Mouse (Mus musculus) G1E (cell line): Measurements from ENCODE around the gene Fbxl19. TPM values are rescaled to one million over a fixed set of nuclear protein-coding genes. Genes with fewer than 3 reads are reported as not detected.
A peak's percentile ranks its signal among the peaks of the same experiment; 100 is the strongest.

ENCODE experiments used
- ATAC-seq: 2 replicates; pipeline ENCODE4 v1.8.0; 2016; ENCODE audit warnings: mild to moderate bottlenecking; ENCODE audit not compliant: insufficient number of reproducible peaks, poor library complexity, low FRiP score, severe bottlenecking; ENCODE audit errors: extremely low read depth
- DNase-seq: peaks from one replicate; pipeline ENCODE4 v3.0.0; 2012; ENCODE audit warnings: low spot score
- H3K27me3 ChIP-seq: 2 replicates; pipeline ENCODE4 v1.6.1; 2012; ENCODE audit warnings: mild to moderate bottlenecking, low read length, inconsistent platforms; ENCODE audit not compliant: insufficient read depth
- H3K36me3 ChIP-seq: replicated peaks from 2 replicates; pipeline ENCODE3; 2012; ENCODE audit warnings: mild to moderate bottlenecking, inconsistent platforms
- H3K4me1 ChIP-seq: 2 replicates; pipeline ENCODE4 v1.6.1; 2012; ENCODE audit warnings: low read depth, low read length, inconsistent platforms, mixed read lengths; ENCODE audit not compliant: insufficient read depth
- H3K4me3 ChIP-seq: 2 replicates; pipeline ENCODE4 v1.5.1; 2012; ENCODE audit warnings: low read depth, mild to moderate bottlenecking, inconsistent platforms, low read length, moderate library complexity, mixed read lengths
- H3K9me3 ChIP-seq: replicated peaks from 2 replicates; pipeline ENCODE4 v1.6.1; 2012; ENCODE audit warnings: inconsistent platforms
- CTCF ChIP-seq: IDR thresholded peaks from 2 replicates; pipeline ENCODE4 v1.5.1; 2012; ENCODE audit warnings: low read depth, low read length, inconsistent platforms, mixed read lengths
- GATA1 ChIP-seq: IDR thresholded peaks from 2 replicates; pipeline ENCODE4 v1.6.1; 2012; ENCODE audit warnings: borderline replicate concordance, low read length, inconsistent platforms, mixed read lengths
- GATA2 ChIP-seq: IDR thresholded peaks from 2 replicates; pipeline ENCODE4 v1.6.1; 2012; ENCODE audit warnings: low read depth, low read length, inconsistent platforms, borderline replicate concordance
- POLR2AphosphoS5 ChIP-seq: IDR thresholded peaks from 2 replicates; pipeline ENCODE4 v1.6.1; 2012; ENCODE audit warnings: low read depth, low read length, inconsistent platforms; ENCODE audit not compliant: insufficient replicate concordance
- TAL1 ChIP-seq: conservative IDR thresholded peaks from 2 replicates; pipeline ENCODE4 v1.6.1; 2012; ENCODE audit warnings: low read depth, low read length, inconsistent platforms, mixed read lengths
- polyA plus RNA-seq: library from polyadenylated mRNA; stranded (reverse); fragments of >175 nt; gene quantifications from 2 replicates; pipeline ENCODE4 v1.2.3, GENCODE M21; 2012
- total RNA-seq, 2 experiments: library from RNA; stranded (forward) in 1 of 2; stranded (reverse) in 1 of 2; fragments of 200-1000 nt in 1 of 2; fragments of >200 nt in 1 of 2; fragmentation: Nextera tagmentation in 1 of 2; gene quantifications; 2 replicates each; pipeline ENCODE4 v1.2.3; 2014 to 2017

Gene Fbxl19
- total and polyA plus RNA-seq, 3 experiments = 6.4 to 54.4 (median 15.1) TPM

GRCm38 (mm10) chr7:127707045-127707956 is 37.0 kb upstream of the Fbxl19 start:
- ATAC-seq (peak; percentile 17; the same call in 1 of the 2 replicates), DNase-seq (peak; percentile 64)
- H3K4me3 ChIP-seq = peak overlapping the region; percentile 80
- no peaks in the 10 kb centered on the region for H3K27me3 ChIP-seq
- no peaks in the 10 kb centered on the region for H3K9me3 ChIP-seq
- H3K4me1 ChIP-seq = peaks cover 49% of the 10 kb centered on the region
- TF ChIP-seq TAL1 = no peak
- TF ChIP-seq CTCF = no peak
- TF ChIP-seq GATA2 = no peak
- TF ChIP-seq POLR2AphosphoS5 = no peak
- TF ChIP-seq GATA1 = no peak
- H3K36me3 ChIP-seq = peaks cover 51% of the 10 kb centered on the region

- peaks cover 55% of the 10 kb centered on the region for H3K4me1 ChIP-seq
- ATAC-seq (no peak; the same call in 1 of the 2 replicates), DNase-seq (no peak)
- H3K27me3 ChIP-seq = no peaks in the 10 kb centered on the region
- H3K9me3 ChIP-seq = no peaks in the 10 kb centered on the region
- H3K4me3 ChIP-seq = peak overlapping the region; percentile 80
- H3K36me3 ChIP-seq = peaks cover 46% of the 10 kb centered on the region
- TF ChIP-seq TAL1 = no peak
- no peak for TF ChIP-seq CTCF
- TF ChIP-seq GATA2 = no peak
- no peak for TF ChIP-seq POLR2AphosphoS5
- no peak for TF ChIP-seq GATA1
Measured at GRCm38 (mm10) chr7:127707957-127708206, 36.5 kb upstream of the Fbxl19 start.

GRCm38 (mm10) chr7:127708207-127709078 is 35.9 kb upstream of the Fbxl19 start, which contains the start of gene Bcl7c:
Bcl7c (minus strand) TSS chr7:127708933.
- Histone ChIP-seq H3K36me3 (peaks cover 40% of the 10 kb centered on the region), H3K4me1 (peaks cover 59% of the 10 kb centered on the region), H3K4me3 (peak within 1 kb of the TSS; percentile 80), H3K9me3 (no peaks in the 10 kb centered on the region), H3K27me3 (no peaks in the 10 kb centered on the region)
- ATAC-seq = peak; percentile 70
- TF ChIP-seq GATA1 (no peak), TAL1 (no peak), GATA2 (no peak), CTCF (no peak), POLR2AphosphoS5 (no peak)
- peak; percentile 90 for DNase-seq

GRCm38 (mm10) chr7:127709261-127709979 is 34.9 kb upstream of the Fbxl19 start:
- Histone ChIP-seq H3K9me3 (no peaks in the 10 kb centered on the region), H3K4me3 (peak overlapping the region; percentile 80; the same call in 1 of the 2 replicates), H3K4me1 (peaks cover 61% of the 10 kb centered on the region), H3K36me3 (peaks cover 30% of the 10 kb centered on the region), H3K27me3 (no peaks in the 10 kb centered on the region; the same call in 1 of the 2 replicates)
- DNase-seq = no peak
- no peak for TF ChIP-seq GATA1
- no peak for TF ChIP-seq CTCF
- no peak for TF ChIP-seq TAL1
- no peak for TF ChIP-seq GATA2
- TF ChIP-seq POLR2AphosphoS5 = no peak
- no peak for ATAC-seq

- TF ChIP-seq GATA2 (no peak), TAL1 (no peak)
- H3K4me1 ChIP-seq = peaks cover 57% of the 10 kb centered on the region
- ATAC-seq = no peak
Measured at GRCm38 (mm10) chr7:127711031-127711430, 33.3 kb upstream of the Fbxl19 start.

GRCm38 (mm10) chr7:127711456-127711855 is 32.9 kb upstream of the Fbxl19 start:
- Histone ChIP-seq H3K4me1 (peaks cover 55% of the 10 kb centered on the region), H3K27me3 (peaks cover 3% of the 10 kb centered on the region; the same call in 1 of the 2 replicates), H3K9me3 (no peaks in the 10 kb centered on the region), H3K4me3 (no peak overlapping the region), H3K36me3 (peaks cover 10% of the 10 kb centered on the region)
- ATAC-seq = no peak
- no peak for TF ChIP-seq GATA2
- TF ChIP-seq TAL1 = no peak
- TF ChIP-seq POLR2AphosphoS5 = no peak
- TF ChIP-seq GATA1 = no peak
- TF ChIP-seq CTCF = no peak
- DNase-seq = no peak

More at GRCm38 (mm10) chr7:127711031-127711430, 33.3 kb upstream of the Fbxl19 start:
- H3K9me3 ChIP-seq = no peaks in the 10 kb centered on the region
- no peak for DNase-seq
- peaks cover 14% of the 10 kb centered on the region for H3K36me3 ChIP-seq
- H3K27me3 ChIP-seq = peaks cover 3% of the 10 kb centered on the region; the same call in 1 of the 2 replicates
- no peak overlapping the region for H3K4me3 ChIP-seq
